Comparison of ENCODE assay signal across 19 mouse cellular contexts in the genomic region with DNA sequence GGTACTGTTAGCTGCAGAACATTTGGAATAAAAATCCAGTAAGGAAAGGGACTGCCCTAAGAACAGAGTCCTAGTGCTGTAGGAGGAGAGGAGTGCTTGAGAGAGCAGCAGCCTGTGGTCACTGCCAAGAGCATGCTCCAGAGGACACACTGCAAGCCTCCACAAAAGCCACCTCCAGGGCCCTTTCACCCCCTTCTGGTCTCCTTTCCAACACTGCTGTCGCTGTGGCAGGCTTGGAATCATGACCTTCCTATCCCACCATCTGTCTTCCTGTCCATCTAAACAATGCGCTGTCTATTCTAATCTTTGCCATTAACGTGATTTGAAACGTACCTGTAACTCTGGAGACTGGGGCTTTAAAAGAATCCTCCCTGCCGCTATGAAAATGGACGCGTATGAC. TPM values are rescaled to one million over a fixed set of nuclear protein-coding genes. Genes with fewer than 3 reads are reported as not detected.
DNase-seq lines count a peak whose midpoint lies in the region; ATAC-seq and TF ChIP-seq lines count a peak whose summit lies in the region.
"Had no signal": no experiment of that assay in that cellular context is flagged by ENCODE, and none has a peak within 500 bp of the region (broad histone marks: within the 10 kb centered on the region; RNA-seq: fewer than 3 reads in every experiment).

No protein-coding gene starts in this region.

- 66% methylated on average over 7 of the region's 7 CpGs for WGBS in forebrain, embryonic 16.5 days
- 65% methylated on average over 7 of the region's 7 CpGs for WGBS in forebrain, postnatal 0 days
- 80% methylated on average over 7 of the region's 7 CpGs for whole genome bisulfite sequencing in midbrain, embryonic 10.5 days
- WGBS in midbrain, embryonic 16.5 days: 58% methylated on average over 7 of the region's 7 CpGs

- H3K27ac ChIP-seq in forebrain, embryonic 16.5 days (ENCODE audit: low read length): no peak overlapping the region
- no peak overlapping the region for H3K27ac ChIP-seq in forebrain, postnatal 0 days (ENCODE audit: low read depth, low read length)
- 0 out of 2 replicates have a peak overlapping the region, but pooled peaks have one; percentile 18 for H3K27ac ChIP-seq in midbrain, embryonic 10.5 days (replicated peaks)
- no peak overlapping the region for H3K27ac ChIP-seq in midbrain, embryonic 16.5 days (ENCODE audit: low read length)
- H3K27ac ChIP-seq: gastrocnemius, adult 2 months; heart, adult 2 months had no signal

- no peaks in the 10 kb centered on the region for H3K27me3 ChIP-seq in forebrain, embryonic 16.5 days (replicated peaks; ENCODE audit: control insufficient read depth, insufficient read depth, low read length)
- no peaks in the 10 kb centered on the region for H3K27me3 ChIP-seq in forebrain, postnatal 0 days (ENCODE audit: insufficient read depth, low read length)
- H3K27me3 ChIP-seq in midbrain, embryonic 10.5 days (ENCODE audit: low read depth, poor library complexity, severe bottlenecking): no peaks in the 10 kb centered on the region; the same call in 1 of the 2 replicates
- no peaks in the 10 kb centered on the region for H3K27me3 ChIP-seq in midbrain, embryonic 16.5 days (ENCODE audit: control insufficient read depth, insufficient read depth, low read depth, low read length)

- H3K4me1 ChIP-seq in forebrain, embryonic 16.5 days (replicated peaks; ENCODE audit: control insufficient read depth, insufficient read depth, low read length): peaks cover 42% of the 10 kb centered on the region
- peaks cover 10% of the 10 kb centered on the region for H3K4me1 ChIP-seq in forebrain, postnatal 0 days (ENCODE audit: insufficient read depth)
- H3K4me1 ChIP-seq in midbrain, embryonic 10.5 days: peaks cover 62% of the 10 kb centered on the region
- peaks cover 31% of the 10 kb centered on the region for H3K4me1 ChIP-seq in midbrain, embryonic 16.5 days (ENCODE audit: control insufficient read depth, insufficient read depth, low read length)

- H3K36me3 ChIP-seq in forebrain, embryonic 16.5 days (ENCODE audit: control insufficient read depth, insufficient read depth): no peaks in the 10 kb centered on the region
- H3K36me3 ChIP-seq in forebrain, postnatal 0 days (ENCODE audit: insufficient read depth): no peaks in the 10 kb centered on the region
- H3K36me3 ChIP-seq in midbrain, embryonic 10.5 days: peaks cover 5% of the 10 kb centered on the region
- no peaks in the 10 kb centered on the region for H3K36me3 ChIP-seq in midbrain, embryonic 16.5 days (ENCODE audit: control insufficient read depth, insufficient read depth, low read length)

- no peak for DNase-seq in forebrain, postnatal 0 days
- DNase-seq in midbrain, embryonic 10.5 days (ENCODE audit: low spot score): no peak
- DNase-seq in cerebellum, adult 8-10 months: peak; percentile 62
- DNase-seq in retina, embryonic 14.5 days (ENCODE audit: low spot score): peak; percentile 63
- DNase-seq in urinary bladder, postnatal 4 days (ENCODE audit: low spot score in 2 of 2): no peak
- DNase-seq in neural tube, embryonic 10.5 days (ENCODE audit: extremely low spot score, low spot score): no peak
- DNase-seq: adrenal gland, postnatal 10 days; B cell, adult 2 months; gastrocnemius, adult 2 months; heart, adult 2 months; lung, embryonic 14.5 days; lung, postnatal 4 days; spleen, adult 18-20 months; thymus, adult 18-20 months had no signal

- TF ChIP-seq CTCF in forebrain, postnatal 0 days (IDR thresholded peaks at IDR 0.05; ENCODE audit: low read depth): no peak

- H3K4me2 ChIP-seq in forebrain, embryonic 16.5 days (ENCODE audit: low read length): no peak overlapping the region
- no peak overlapping the region for H3K4me2 ChIP-seq in forebrain, postnatal 0 days (ENCODE audit: low read depth)
- H3K4me2 ChIP-seq in midbrain, embryonic 16.5 days (ENCODE audit: low read length): no peak overlapping the region
- H3K4me2 ChIP-seq: liver, embryonic 11.5 days; lung, embryonic 14.5 days; midbrain, embryonic 11.5 days had no signal

- no peak overlapping the region for H3K4me3 ChIP-seq in forebrain, embryonic 16.5 days (replicated peaks; ENCODE audit: low read length)
- no peak overlapping the region for H3K4me3 ChIP-seq in forebrain, postnatal 0 days (ENCODE audit: low read depth, low read length)
- H3K4me3 ChIP-seq in midbrain, embryonic 10.5 days: no peak overlapping the region
- H3K4me3 ChIP-seq in midbrain, embryonic 16.5 days (ENCODE audit: low read depth, low read length): no peak overlapping the region
- H3K4me3 ChIP-seq: gastrocnemius, adult 2 months; heart, adult 2 months had no signal

- H3K9me3 ChIP-seq in forebrain, embryonic 16.5 days (ENCODE audit: control insufficient read depth, low read length): no peaks in the 10 kb centered on the region
- H3K9me3 ChIP-seq in forebrain, postnatal 0 days (ENCODE audit: low read length): no peaks in the 10 kb centered on the region
- no peaks in the 10 kb centered on the region for H3K9me3 ChIP-seq in midbrain, embryonic 10.5 days (replicated peaks)
- H3K9me3 ChIP-seq in midbrain, embryonic 16.5 days (replicated peaks; ENCODE audit: control insufficient read depth, low read length, poor library complexity, severe bottlenecking): no peaks in the 10 kb centered on the region

- ATAC-seq in forebrain, embryonic 16.5 days: no peak
- no peak for ATAC-seq in forebrain, postnatal 0 days
- no peak for ATAC-seq in midbrain, embryonic 16.5 days
- ATAC-seq: inflammation-experienced regulatory T-cells, adult 6 months had no signal

- 0 out of 2 replicates have a peak overlapping the region, but pooled peaks have one; percentile 8 for H3K9ac ChIP-seq in forebrain, embryonic 16.5 days (replicated peaks; ENCODE audit: low read depth, low read length)
- H3K9ac ChIP-seq in forebrain, postnatal 0 days: no peak overlapping the region
- no peak overlapping the region for H3K9ac ChIP-seq in midbrain, embryonic 16.5 days (ENCODE audit: low read depth, low read length)
- H3K9ac ChIP-seq: lung, embryonic 14.5 days had no signal

RNA-seq across cellular contexts. Expression of a gene that starts 7.8 kb away (rescaled TPM):
- polyA plus RNA-seq in forebrain, embryonic 16.5 days (2015; fragmentation: Nextera tagmentation; extraction: Ambion mirVana): 148 and 168 TPM in 2 replicates
- 189 and 195 TPM in 2 replicates for total RNA-seq in forebrain, postnatal 0 days (2014; rRNA removed)
- polyA plus RNA-seq in forebrain, postnatal 0 days (2015; fragmentation: Nextera tagmentation; extraction: Ambion mirVana): 95.5 and 122 TPM in 2 replicates
- polyA plus RNA-seq in midbrain, embryonic 10.5 days (2016; fragmentation: Nextera tagmentation; extraction: Ambion mirVana): 47.7 and 66.6 TPM in 2 replicates
- 125 and 130 TPM in 2 replicates for polyA plus RNA-seq in midbrain, embryonic 16.5 days (2015; fragmentation: Nextera tagmentation; extraction: Ambion mirVana)

RNA-seq across cellular contexts. Expression of a gene that starts 36.4 kb away (rescaled TPM):
- 10.5 and 10.7 TPM in 2 replicates for polyA plus RNA-seq in forebrain, embryonic 16.5 days (2015; fragmentation: Nextera tagmentation; extraction: Ambion mirVana)
- total RNA-seq in forebrain, postnatal 0 days (2014; rRNA removed): 14.8 and 19.3 TPM in 2 replicates
- polyA plus RNA-seq in forebrain, postnatal 0 days (2015; fragmentation: Nextera tagmentation; extraction: Ambion mirVana): 4.5 and 4.7 TPM in 2 replicates
- 16.2 and 16.5 TPM in 2 replicates for polyA plus RNA-seq in midbrain, embryonic 10.5 days (2016; fragmentation: Nextera tagmentation; extraction: Ambion mirVana)
- 8.3 and 9.5 TPM in 2 replicates for polyA plus RNA-seq in midbrain, embryonic 16.5 days (2015; fragmentation: Nextera tagmentation; extraction: Ambion mirVana)

RNA-seq across cellular contexts. Expression of a gene that starts 38.6 kb away (rescaled TPM):
- polyA plus RNA-seq in forebrain, embryonic 16.5 days (2015; fragmentation: Nextera tagmentation; extraction: Ambion mirVana): 6.8 and 9.0 TPM in 2 replicates
- 5.2 and 9.6 TPM in 2 replicates for total RNA-seq in forebrain, postnatal 0 days (2014; rRNA removed)
- 4.1 and 4.5 TPM in 2 replicates for polyA plus RNA-seq in forebrain, postnatal 0 days (2015; fragmentation: Nextera tagmentation; extraction: Ambion mirVana)
- 13.0 and 14.2 TPM in 2 replicates for polyA plus RNA-seq in midbrain, embryonic 10.5 days (2016; fragmentation: Nextera tagmentation; extraction: Ambion mirVana)
- 7.1 and 8.1 TPM in 2 replicates for polyA plus RNA-seq in midbrain, embryonic 16.5 days (2015; fragmentation: Nextera tagmentation; extraction: Ambion mirVana)
- polyA plus RNA-seq: inflammation-experienced regulatory T-cells, adult 6 months had no signal

Comparison
In these comparisons a context has a peak if more than half of its experiments do, and no peak if none do; other contexts are left out.
1. DNase-seq: peak in cerebellum, adult 8-10 months (single experiment) and retina, embryonic 14.5 days (single experiment); none in forebrain, postnatal 0 days (single experiment), midbrain, embryonic 10.5 days (single experiment), urinary bladder, postnatal 4 days (0 of 2) and neural tube, embryonic 10.5 days (single experiment).